8 mouse cellular contexts compared by ENCODE assay signal in genomic region chr5:115340007-115340406, GRCm38 (mm10). TPM values are rescaled to one million over a fixed set of nuclear protein-coding genes. Genes with fewer than 3 reads are reported as not detected.
A peak's percentile ranks its signal among the peaks of the same experiment; 100 is the strongest.
DNase-seq lines count a peak whose midpoint lies in the region; ATAC-seq and TF ChIP-seq lines count a peak whose summit lies in the region.

No protein-coding gene starts in this region.

- H3K4me1 ChIP-seq in forebrain, postnatal 0 days (ENCODE audit: insufficient read depth): peaks cover 13% of the 10 kb centered on the region
- peaks cover 62% of the 10 kb centered on the region for H3K4me1 ChIP-seq in liver, embryonic 15.5 days (replicated peaks)

- H3K9ac ChIP-seq in forebrain, postnatal 0 days: no peak overlapping the region
- peak overlapping the region; percentile 89 for H3K9ac ChIP-seq in liver, embryonic 15.5 days

- no peak for DNase-seq in gastrocnemius, adult 2 months
- DNase-seq in gastrocnemius, adult 18-20 months (ENCODE audit: low spot score): no peak
- DNase-seq in forebrain, postnatal 0 days: no peak
- DNase-seq in thymus, adult 18-20 months: no peak
- DNase-seq in right cerebral cortex, postnatal 36 days (ENCODE audit: low spot score in 2 of 2): no peak

- peak overlapping the region; percentile 98; the same call in 1 of the 2 replicates for H3K27ac ChIP-seq in gastrocnemius, adult 2 months
- H3K27ac ChIP-seq in forebrain, postnatal 0 days (ENCODE audit: low read depth, low read length): no peak overlapping the region
- H3K27ac ChIP-seq in liver, embryonic 15.5 days (replicated peaks): peak overlapping the region; percentile 89; the same call in 1 of the 2 replicates

- no peak for ATAC-seq in forebrain, postnatal 0 days
- no peak for ATAC-seq in liver, embryonic 15.5 days (ENCODE audit: insufficient read depth)
- ATAC-seq in cerebellum, adult (ENCODE audit: insufficient number of reproducible peaks, low FRiP score, low TSS enrichment): no peak

- peak overlapping the region; percentile 70 for H3K4me2 ChIP-seq in forebrain, postnatal 0 days (ENCODE audit: low read depth)
- peak overlapping the region; percentile 84 for H3K4me2 ChIP-seq in liver, embryonic 15.5 days

- no peaks in the 10 kb centered on the region for H3K9me3 ChIP-seq in forebrain, postnatal 0 days (ENCODE audit: low read length)
- H3K9me3 ChIP-seq in liver, embryonic 15.5 days (replicated peaks): no peaks in the 10 kb centered on the region

- H3ac ChIP-seq in C2C12 (ENCODE audit: control insufficient read depth, insufficient read length, low read depth): no peak overlapping the region

- no peaks in the 10 kb centered on the region for H3K27me3 ChIP-seq in C2C12 (ENCODE audit: control insufficient read depth, insufficient read depth, insufficient read length)
- no peaks in the 10 kb centered on the region for H3K27me3 ChIP-seq in forebrain, postnatal 0 days (ENCODE audit: insufficient read depth, low read length)
- H3K27me3 ChIP-seq in liver, embryonic 15.5 days: no peaks in the 10 kb centered on the region

- intact Hi-C loops in gastrocnemius, adult 2 months (cut with DNase I): loop anchor here (5.0 kb wide), 1 partner anchor 58 kb away; no protein-coding TSS in a partner anchor

- no peak for TF ChIP-seq CTCF in gastrocnemius, adult 2 months (IDR thresholded peaks at IDR 0.05)
- TF ChIP-seq CTCF in C2C12 (IDR thresholded peaks at IDR 0.05; ENCODE audit: control insufficient read depth, insufficient read depth, insufficient read length): no peak
- TF ChIP-seq CTCF in forebrain, postnatal 0 days (IDR thresholded peaks at IDR 0.05; ENCODE audit: low read depth): no peak

- H3K79me2 ChIP-seq in C2C12 (ENCODE audit: control insufficient read depth, insufficient read depth): peaks cover 65% of the 10 kb centered on the region

- peak overlapping the region; percentile 99 for H3K4me3 ChIP-seq in gastrocnemius, adult 2 months
- peak overlapping the region; percentile 71 for H3K4me3 ChIP-seq in C2C12 (ENCODE audit: insufficient read depth, poor library complexity, severe bottlenecking)
- H3K4me3 ChIP-seq in forebrain, postnatal 0 days (ENCODE audit: low read depth, low read length): peak overlapping the region; percentile 60
- H3K4me3 ChIP-seq in liver, embryonic 15.5 days (replicated peaks): peak overlapping the region; percentile 88

- H3K79me3 ChIP-seq in C2C12 (ENCODE audit: low read depth): peaks cover 23% of the 10 kb centered on the region

- H3K36me3 ChIP-seq in C2C12 (ENCODE audit: control insufficient read depth, insufficient read depth): peaks cover 39% of the 10 kb centered on the region
- peaks cover 39% of the 10 kb centered on the region for H3K36me3 ChIP-seq in forebrain, postnatal 0 days (ENCODE audit: insufficient read depth)
- peaks cover 57% of the 10 kb centered on the region for H3K36me3 ChIP-seq in liver, embryonic 15.5 days (replicated peaks)

- WGBS in forebrain, postnatal 0 days: 31% methylated on average over 7 of the region's 7 CpGs
- WGBS in liver, embryonic 15.5 days (ENCODE audit: insufficient replicate concordance): 9% methylated on average over 7 of the region's 7 CpGs

TF ChIP-seq in C2C12, 6 proteins besides CTCF, POLR2A, EP300 and RAD21:
- no peak for TF ChIP-seq FOSL1 (IDR thresholded peaks at IDR 0.05; ENCODE audit: insufficient read depth, low read length, poor library complexity, severe bottlenecking)
- TF ChIP-seq CEBPB (IDR thresholded peaks at IDR 0.05; ENCODE audit: low read depth): no peak
- TF ChIP-seq MAX (IDR thresholded peaks at IDR 0.05): no peak
- no peak for TF ChIP-seq MYOD1 (IDR thresholded peaks at IDR 0.05; ENCODE audit: control insufficient read depth, insufficient read length, low read depth)
- no peak for TF ChIP-seq MYOG (IDR thresholded peaks at IDR 0.05; ENCODE audit: control insufficient read depth, extremely low read depth, insufficient read length)
- TF ChIP-seq USF1 (IDR thresholded peaks at IDR 0.05; ENCODE audit: low read depth): no peak

RNA-seq across cellular contexts. Expression of gene Gatc, which starts 1.0 kb away (rescaled TPM):
- total RNA-seq in gastrocnemius, adult 2 months (2021): 10 to 100 TPM; 22.2 to 28.0 TPM
- 10 to 100 TPM; 23.6 to 24.7 TPM for total RNA-seq in gastrocnemius, adult 18-20 months (2021)
- 9.3 TPM for polyA plus RNA-seq in C2C12 (2012; fragmentation: generic; extraction: Trizol)
- 21.8 and 25.5 TPM in 2 replicates for total RNA-seq in forebrain, postnatal 0 days (2014; rRNA removed)
- polyA plus RNA-seq in forebrain, postnatal 0 days (2015; fragmentation: Nextera tagmentation; extraction: Ambion mirVana): 34.8 and 40.2 TPM in 2 replicates
- polyA plus RNA-seq in liver, embryonic 15.5 days (2015; fragmentation: Nextera tagmentation; extraction: Ambion mirVana): 11.6 and 13.4 TPM in 2 replicates

RNA-seq across cellular contexts. Expression of gene Triap1, which starts 1.0 kb away (rescaled TPM):
- total RNA-seq in gastrocnemius, adult 2 months (2021): 10 to 100 TPM; 19.1 to 20.3 TPM
- total RNA-seq in gastrocnemius, adult 18-20 months (2021): 10 to 100 TPM; 18.2 to 18.3 TPM
- polyA plus RNA-seq in C2C12 (2012; fragmentation: generic; extraction: Trizol): 36.8 TPM
- total RNA-seq in forebrain, postnatal 0 days (2014; rRNA removed): 17.3 and 22.8 TPM in 2 replicates
- 60.5 and 68.0 TPM in 2 replicates for polyA plus RNA-seq in forebrain, postnatal 0 days (2015; fragmentation: Nextera tagmentation; extraction: Ambion mirVana)
- 26.6 and 29.6 TPM in 2 replicates for polyA plus RNA-seq in liver, embryonic 15.5 days (2015; fragmentation: Nextera tagmentation; extraction: Ambion mirVana)

RNA-seq across cellular contexts. Expression of gene Cox6a1, which starts 8.8 kb away (rescaled TPM):
- 10 to 100 TPM; 38.7 to 60.9 TPM for total RNA-seq in gastrocnemius, adult 2 months (2021)
- total RNA-seq in gastrocnemius, adult 18-20 months (2021): 10 to 100 TPM; 42.5 to 67.7 TPM
- 1,861 TPM for polyA plus RNA-seq in C2C12 (2012; fragmentation: generic; extraction: Trizol)
- total RNA-seq in forebrain, postnatal 0 days (2014; rRNA removed): 628 and 701 TPM in 2 replicates
- polyA plus RNA-seq in forebrain, postnatal 0 days (2015; fragmentation: Nextera tagmentation; extraction: Ambion mirVana): 1,510 and 1,858 TPM in 2 replicates
- 700 and 702 TPM in 2 replicates for polyA plus RNA-seq in liver, embryonic 15.5 days (2015; fragmentation: Nextera tagmentation; extraction: Ambion mirVana)

RNA-seq across cellular contexts. Expression of gene Srsf9, which starts 13.0 kb away (rescaled TPM):
- 10 to 100 TPM in 1 of 2 experiments, 1 to 10 TPM in 1; 9.3 to 12.1 TPM for total RNA-seq in gastrocnemius, adult 2 months (2021)
- total RNA-seq in gastrocnemius, adult 18-20 months (2021): 10 to 100 TPM in 1 of 2 experiments, 1 to 10 TPM in 1; 9.6 to 13.2 TPM
- 113 TPM for polyA plus RNA-seq in C2C12 (2012; fragmentation: generic; extraction: Trizol)
- 43.7 and 49.9 TPM in 2 replicates for total RNA-seq in forebrain, postnatal 0 days (2014; rRNA removed)
- 112 and 117 TPM in 2 replicates for polyA plus RNA-seq in forebrain, postnatal 0 days (2015; fragmentation: Nextera tagmentation; extraction: Ambion mirVana)
- 88.7 and 92.1 TPM in 2 replicates for polyA plus RNA-seq in liver, embryonic 15.5 days (2015; fragmentation: Nextera tagmentation; extraction: Ambion mirVana)

RNA-seq across cellular contexts. Expression of gene Dynll1, which starts 39.2 kb away (rescaled TPM):
- total RNA-seq in gastrocnemius, adult 2 months (2021): 100 to 1,000 TPM in 1 of 2 experiments, 10 to 100 TPM in 1; 48.4 to 115 TPM
- total RNA-seq in gastrocnemius, adult 18-20 months (2021): 10 to 100 TPM; 44.1 to 75.5 TPM
- polyA plus RNA-seq in C2C12 (2012; fragmentation: generic; extraction: Trizol): 690 TPM
- total RNA-seq in forebrain, postnatal 0 days (2014; rRNA removed): 259 and 351 TPM in 2 replicates
- 1,192 and 1,422 TPM in 2 replicates for polyA plus RNA-seq in forebrain, postnatal 0 days (2015; fragmentation: Nextera tagmentation; extraction: Ambion mirVana)
- polyA plus RNA-seq in liver, embryonic 15.5 days (2015; fragmentation: Nextera tagmentation; extraction: Ambion mirVana): 525 and 554 TPM in 2 replicates
